Comparison of ENCODE assay signal across 26 mouse cellular contexts in the genomic region with DNA sequence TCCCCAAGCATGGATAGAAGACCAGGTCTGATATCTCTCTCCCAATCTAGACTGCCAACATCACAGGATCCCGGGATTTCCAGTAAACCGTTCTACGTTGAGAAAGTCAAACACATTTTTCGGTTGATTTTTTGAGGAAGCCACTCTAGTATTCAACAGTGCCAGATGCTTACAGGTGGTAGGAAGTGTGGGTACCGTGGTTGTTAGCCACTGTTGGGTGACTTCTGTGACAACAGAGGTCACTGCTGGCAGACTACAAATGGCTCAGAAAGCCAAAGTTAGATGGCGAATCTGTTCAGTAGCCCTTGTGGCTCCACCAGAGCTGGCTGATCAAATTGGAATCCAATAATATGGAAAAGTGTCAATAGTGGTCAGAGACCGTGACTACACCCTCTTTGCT. TPM values are rescaled to one million over a fixed set of nuclear protein-coding genes. Genes with fewer than 3 reads are reported as not detected.
DNase-seq lines count a peak whose midpoint lies in the region; ATAC-seq and TF ChIP-seq lines count a peak whose summit lies in the region.
"Had no signal": no experiment of that assay in that cellular context is flagged by ENCODE, and none has a peak within 500 bp of the region (broad histone marks: within the 10 kb centered on the region; RNA-seq: fewer than 3 reads in every experiment).

No protein-coding gene starts in this region.

- intact Hi-C loops in heart, postnatal 25 days (cut with DNase I), result no loop called here

- H3K27me3 ChIP-seq in liver, postnatal 0 days (ENCODE audit: insufficient read depth, low read length), result no peaks in the 10 kb centered on the region
- H3K27me3 ChIP-seq in intestine, embryonic 15.5 days (replicated peaks), result no peaks in the 10 kb centered on the region
- H3K27me3 ChIP-seq: CH12.LX; embryonic facial prominence, embryonic 12.5 days; embryonic facial prominence, embryonic 15.5 days; heart, embryonic 12.5 days; heart, embryonic 15.5 days; hindbrain, embryonic 12.5 days; hindbrain, embryonic 15.5 days; Patski had no signal

- peaks cover 29% of the 10 kb centered on the region for H3K36me3 ChIP-seq in liver, postnatal 0 days (replicated peaks; ENCODE audit: insufficient read depth, low read length)
- peaks cover 18% of the 10 kb centered on the region for H3K36me3 ChIP-seq in intestine, embryonic 15.5 days

- peak overlapping the region; percentile 71; the same call in 1 of the 2 replicates for H3K27ac ChIP-seq in liver, postnatal 0 days (ENCODE audit: low read depth)
- no peak overlapping the region for H3K27ac ChIP-seq in intestine, embryonic 15.5 days
- H3K27ac ChIP-seq: embryonic facial prominence, embryonic 12.5 days; embryonic facial prominence, embryonic 15.5 days; heart, embryonic 15.5 days; hindbrain, embryonic 12.5 days; hindbrain, embryonic 15.5 days had no signal

- H3K9me3 ChIP-seq in liver, postnatal 0 days (ENCODE audit: low read length), result no peaks in the 10 kb centered on the region
- H3K9me3 ChIP-seq in intestine, embryonic 15.5 days, result no peaks in the 10 kb centered on the region
- H3K9me3 ChIP-seq: embryonic facial prominence, embryonic 12.5 days; embryonic facial prominence, embryonic 15.5 days; G1E; heart, embryonic 12.5 days; heart, embryonic 15.5 days; hindbrain, embryonic 12.5 days; hindbrain, embryonic 15.5 days had no signal

- 80% methylated on average over 7 of the region's 7 CpGs for WGBS in liver, postnatal 0 days (ENCODE audit: insufficient replicate concordance)
- WGBS in intestine, embryonic 15.5 days, result 89% methylated on average over 7 of the region's 7 CpGs

- no peak for DNase-seq in liver, postnatal 0 days
- no peak for DNase-seq in liver
- DNase-seq in heart, postnatal 25 days (ENCODE audit: low spot score), result no peak
- DNase-seq: adrenal gland, postnatal 10 days; adrenal gland, postnatal 36 days; cerebellum, adult 18-20 months; cerebellum, adult 9-10 months; cerebellum, postnatal 14 days; forebrain, postnatal 0 days; gastrocnemius, postnatal 10 days; heart, adult 18-20 months; heart, postnatal 10 days; heart, postnatal 4 days had no signal

- no peak overlapping the region for H3K4me3 ChIP-seq in liver, postnatal 0 days (ENCODE audit: low read depth, low read length)
- no peak overlapping the region for H3K4me3 ChIP-seq in intestine, embryonic 15.5 days (replicated peaks)
- H3K4me3 ChIP-seq: embryonic facial prominence, embryonic 12.5 days; embryonic facial prominence, embryonic 15.5 days; heart, embryonic 12.5 days; heart, embryonic 15.5 days; hindbrain, embryonic 12.5 days; hindbrain, embryonic 15.5 days had no signal

- H3K9ac ChIP-seq in liver, postnatal 0 days (replicated peaks), result no peak overlapping the region
- H3K9ac ChIP-seq in intestine, embryonic 15.5 days, result no peak overlapping the region
- H3K9ac ChIP-seq: embryonic facial prominence, embryonic 12.5 days; embryonic facial prominence, embryonic 15.5 days; forebrain, postnatal 0 days; heart, embryonic 12.5 days; heart, embryonic 15.5 days; hindbrain, embryonic 12.5 days; hindbrain, embryonic 15.5 days had no signal

- ATAC-seq in liver, postnatal 0 days, result no peak
- ATAC-seq in common myeloid progenitor, adult 5-6 weeks (replicated peaks; ENCODE audit: low read depth, poor library complexity, severe bottlenecking), result 0 out of 2 replicates have a peak, but pooled peaks have one; percentile 23
- ATAC-seq in hematopoietic stem cell, adult 5-6 weeks (replicated peaks in 1 of 2; ENCODE audit: insufficient read depth in 1 of 2, low FRiP score in 2 of 2, low TSS enrichment in 1 of 2, low read depth in 1 of 2, poor library complexity in 2 of 2, severe bottlenecking in 2 of 2), result peak; percentile 54 to 62; a peak in 3 of 4 replicates
- no peak for ATAC-seq in intestine, embryonic 15.5 days
- ATAC-seq: forebrain, embryonic 14.5 days; forebrain, postnatal 0 days; Patski had no signal

- H3K4me1 ChIP-seq in liver, postnatal 0 days (ENCODE audit: insufficient read depth), result peaks cover 27% of the 10 kb centered on the region
- H3K4me1 ChIP-seq in intestine, embryonic 15.5 days (replicated peaks), result no peaks in the 10 kb centered on the region
- H3K4me1 ChIP-seq: embryonic facial prominence, embryonic 12.5 days; embryonic facial prominence, embryonic 15.5 days; hindbrain, embryonic 12.5 days; hindbrain, embryonic 15.5 days had no signal

- TF ChIP-seq CTCF in liver, postnatal 0 days (IDR thresholded peaks at IDR 0.05; ENCODE audit: low read depth), result no peak

- no peak overlapping the region for H3K4me2 ChIP-seq in liver, postnatal 0 days (ENCODE audit: low read depth, low read length)
- no peak overlapping the region for H3K4me2 ChIP-seq in intestine, embryonic 15.5 days (replicated peaks)
- H3K4me2 ChIP-seq: embryonic facial prominence, embryonic 12.5 days; embryonic facial prominence, embryonic 15.5 days; heart, embryonic 12.5 days; heart, embryonic 15.5 days; hindbrain, embryonic 12.5 days; hindbrain, embryonic 15.5 days had no signal

- no peak for TF ChIP-seq EP300 in liver, postnatal 0 days (IDR thresholded peaks at IDR 0.05; ENCODE audit: low read depth)

RNA-seq across cellular contexts. Expression of gene Snrpd3, which starts 13.7 kb away (rescaled TPM):
- polyA plus RNA-seq in liver, postnatal 0 days (2015; fragmentation: Nextera tagmentation; extraction: Ambion mirVana), result 51.9 and 58.8 TPM in 2 replicates
- 82.7 and 123 TPM in 2 replicates for total RNA-seq in common myeloid progenitor, adult 5-6 weeks (2017)
- 40.2 and 83.0 TPM in 2 replicates for total RNA-seq in hematopoietic stem cell, adult 5-6 weeks (2017)
- 147 and 156 TPM in 2 replicates for polyA plus RNA-seq in intestine, embryonic 15.5 days (2015; fragmentation: Nextera tagmentation; extraction: Ambion mirVana)
- 10 to 100 TPM; 65.8 to 72.0 TPM for total RNA-seq in heart, postnatal 25 days (2021)

RNA-seq across cellular contexts. Expression of gene Gucd1, which starts 14.1 kb away (rescaled TPM):
- polyA plus RNA-seq in liver, postnatal 0 days (2015; fragmentation: Nextera tagmentation; extraction: Ambion mirVana), result 45.2 and 45.6 TPM in 2 replicates
- 11.5 and 13.3 TPM in 2 replicates for total RNA-seq in common myeloid progenitor, adult 5-6 weeks (2017)
- 16.7 and 24.9 TPM in 2 replicates for total RNA-seq in hematopoietic stem cell, adult 5-6 weeks (2017)
- polyA plus RNA-seq in intestine, embryonic 15.5 days (2015; fragmentation: Nextera tagmentation; extraction: Ambion mirVana), result 39.8 and 46.7 TPM in 2 replicates
- total RNA-seq in heart, postnatal 25 days (2021), result 10 to 100 TPM; 40.1 to 40.4 TPM

RNA-seq across cellular contexts. Expression of gene Lrrc75b, which starts 56.4 kb away (rescaled TPM):
- polyA plus RNA-seq in liver, postnatal 0 days (2015; fragmentation: Nextera tagmentation; extraction: Ambion mirVana), result 0.05 and 0.06 TPM in 2 replicates
- total RNA-seq in common myeloid progenitor, adult 5-6 weeks (2017), result not detected in 2 replicates
- not detected in 2 replicates for total RNA-seq in hematopoietic stem cell, adult 5-6 weeks (2017)
- polyA plus RNA-seq in intestine, embryonic 15.5 days (2015; fragmentation: Nextera tagmentation; extraction: Ambion mirVana), result 2.1 and 2.7 TPM in 2 replicates
- total RNA-seq in heart, postnatal 25 days (2021), result 1 to 10 TPM in 1 of 2 experiments, under 1 TPM in 1; 0.67 to 1.6 TPM
- total RNA-seq: CH12.LX had no signal
- polyA plus RNA-seq: G1E had no signal

RNA-seq across cellular contexts. Expression of gene Ggt1, which starts 57.7 kb away (rescaled TPM):
- 27.4 and 28.6 TPM in 2 replicates for polyA plus RNA-seq in liver, postnatal 0 days (2015; fragmentation: Nextera tagmentation; extraction: Ambion mirVana)
- 0.23 TPM in 1 of 2 replicates, not detected in the other for total RNA-seq in common myeloid progenitor, adult 5-6 weeks (2017)
- total RNA-seq in hematopoietic stem cell, adult 5-6 weeks (2017), result 2.4 TPM in 1 of 2 replicates, not detected in the other
- polyA plus RNA-seq in intestine, embryonic 15.5 days (2015; fragmentation: Nextera tagmentation; extraction: Ambion mirVana), result 46.5 and 63.7 TPM in 2 replicates
- total RNA-seq in heart, postnatal 25 days (2021), result not detected
- total RNA-seq: adrenal gland, postnatal 36 days; G1E; heart, postnatal 10 days had no signal
- polyA plus RNA-seq: G1E had no signal

Comparison
In these comparisons a context has a peak if more than half of its experiments do, and no peak if none do; other contexts are left out.
1. ATAC-seq: peak in common myeloid progenitor, adult 5-6 weeks (single experiment) and hematopoietic stem cell, adult 5-6 weeks (2 of 2); none in liver, postnatal 0 days (single experiment) and intestine, embryonic 15.5 days (single experiment).